Mouse (Mus musculus) bone marrow macrophage, adult 2 months (primary cell): Measurements from ENCODE around the gene 6030452D12Rik.

Source experiments
- CTCF ChIP-seq: IDR thresholded peaks from 2 replicates; pipeline ENCODE4 v1.5.1; 2012; ENCODE audit warnings: low read depth, mild to moderate bottlenecking, low read length, moderate library complexity
- POLR2A ChIP-seq: IDR thresholded peaks from 2 replicates; pipeline ENCODE4 v1.6.1; 2012; ENCODE audit warnings: mild to moderate bottlenecking, low read depth, low read length, borderline replicate concordance

GRCm38 (mm10) chr8:106510365-106510975, 10.1 kb downstream of the 6030452D12Rik start, which contains the start of gene Cdh3:
- TF ChIP-seq CTCF: no peak
- TF ChIP-seq POLR2A: no peak
